Mouse (Mus musculus) cortical plate, adult 2 months (tissue): ENCODE measurements around the gene Sacm1l.

Experiments
- CTCF ChIP-seq: fragments of 200-500 bp; IDR thresholded peaks from 2 replicates; pipeline ENCODE4 v1.5.1; 2011; ENCODE audit warnings: mild to moderate bottlenecking, control low read depth, low read length; ENCODE audit not compliant: insufficient read depth; ENCODE audit errors: extremely low read depth
- POLR2A ChIP-seq: fragments of 200-500 bp; IDR thresholded peaks from 2 replicates; pipeline ENCODE4 v1.6.1; 2011; ENCODE audit warnings: mild to moderate bottlenecking, low read length, control low read depth; ENCODE audit not compliant: insufficient read depth; ENCODE audit errors: extremely low read depth

DNA sequence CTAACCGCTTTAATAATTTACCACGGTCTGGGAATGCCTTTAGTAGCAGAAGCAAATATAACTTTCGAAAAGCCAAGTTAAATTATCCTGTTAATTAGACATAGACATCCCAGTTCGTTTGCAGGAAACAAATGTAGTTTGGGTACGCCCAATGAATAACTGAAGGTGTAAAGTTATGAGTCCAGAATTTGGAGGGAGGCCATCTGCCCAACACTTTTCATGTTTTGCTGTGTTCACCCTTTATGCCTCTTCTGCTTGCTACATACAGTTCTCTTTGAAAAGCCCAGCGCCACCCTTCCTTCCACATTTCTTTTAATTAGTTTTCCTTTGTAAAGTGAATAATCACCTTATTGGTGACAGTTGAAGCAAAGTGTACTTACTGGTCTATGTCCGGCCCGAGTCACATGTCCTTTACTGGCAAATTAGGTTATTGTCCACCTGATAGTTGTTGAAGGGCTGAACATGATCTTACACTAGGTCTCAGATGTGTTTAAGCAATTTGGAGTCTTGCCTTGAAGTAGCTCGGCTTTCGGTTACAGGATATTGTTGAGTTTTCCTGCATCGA, 1.1 kb downstream of the Sacm1l start:
- no peak for TF ChIP-seq CTCF
- TF ChIP-seq POLR2A: no peak
